Mouse (Mus musculus): ENCODE measurements around the gene Ankrd26.

The Ankrd26 gene

GRCm38 (mm10) chr6:118478957-118479708, 82.9 kb downstream of the Ankrd26 start, which contains the start of gene Zfp9:
Zfp9 (minus strand) TSS chr6:118479320.
- DNase-seq (ENCODE audit: low spot score), result no peak

GRCm38 (mm10) chr6:118477875-118478785, 83.9 kb downstream of the Ankrd26 start:
- DNase-seq (ENCODE audit: low spot score), result no peak

GRCm38 (mm10) chr6:118462069-118462705, 99.8 kb downstream of the Ankrd26 start:
- DNase-seq (ENCODE audit: low spot score), result no peak

DNA sequence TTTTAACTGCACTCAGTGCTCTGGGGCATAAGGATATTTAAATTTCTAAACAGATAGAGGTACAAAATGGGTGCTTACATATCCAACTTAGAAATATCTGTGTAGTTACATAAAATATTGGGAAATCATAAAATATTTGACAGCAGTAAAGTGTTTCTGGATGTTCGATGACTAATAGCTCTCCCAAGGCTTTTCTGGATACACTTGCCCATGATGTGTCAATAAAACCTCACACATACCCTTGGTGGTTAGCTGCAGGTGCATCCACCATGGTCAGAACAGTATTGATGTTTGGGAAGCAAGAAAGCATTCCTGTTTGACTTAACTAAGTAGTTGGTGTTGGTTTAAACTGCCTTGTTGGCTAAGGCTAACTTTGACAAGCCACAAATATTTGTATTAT, 104.3 kb downstream of the Ankrd26 start:
- no peak for DNase-seq (ENCODE audit: low spot score)

DNA sequence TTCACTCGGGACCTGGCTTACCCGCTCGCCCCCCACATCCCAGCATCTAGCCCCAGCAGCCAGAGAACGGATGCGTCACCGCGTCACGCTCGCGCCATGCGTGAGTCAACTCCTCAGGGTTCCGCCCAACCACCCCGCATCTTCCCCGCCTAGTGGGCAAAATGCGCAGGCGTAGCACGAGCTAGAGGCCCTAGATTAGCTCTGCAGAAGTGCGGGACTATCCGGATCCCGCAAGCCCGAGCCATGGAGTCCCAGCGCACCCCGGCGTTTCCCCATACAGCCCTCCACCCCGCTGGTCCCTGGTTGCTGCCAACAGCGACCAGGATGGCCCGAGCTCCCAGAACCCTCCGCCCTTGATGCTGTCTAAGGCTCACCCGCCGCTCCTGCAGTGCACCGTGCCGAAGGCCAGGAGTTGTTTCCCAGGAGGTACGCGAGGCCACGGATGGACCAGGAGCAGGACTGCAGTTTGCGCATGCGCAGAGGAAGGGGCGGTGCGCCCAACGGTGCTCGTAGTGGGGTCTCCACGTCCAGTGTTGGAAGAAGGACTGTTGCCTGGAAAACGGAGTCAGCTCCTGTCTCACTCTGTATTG, 106.9 kb downstream of the Ankrd26 start, which contains the start of gene Zfp248:
Zfp248 (minus strand) TSS at position 487 of the 590 bp plus-strand sequence.
- DNase-seq (ENCODE audit: low spot score), result peak; percentile 86

GRCm38 (mm10) chr6:118454452-118454851, 107.6 kb downstream of the Ankrd26 start:
- no peak for DNase-seq (ENCODE audit: low spot score)

All from T-cell, adult 2 months (primary cell).